Mouse (Mus musculus) ovary, postnatal 10 days (tissue): ENCODE measurements around the gene Atp8b4.

Source experiments
- DNase-seq: peaks from one replicate; pipeline ENCODE4 v3.0.0; 2022; ENCODE audit warnings: low spot score

Gene Atp8b4

GRCm38 (mm10) chr2:126287942-126288341 is 212.5 kb downstream of the Atp8b4 start:
- DNase-seq = no peak

- DNase-seq = no peak
These were observed 214.1 kb downstream of the Atp8b4 start for GRCm38 (mm10) chr2:126286420-126286819.

- DNase-seq = no peak
These were observed 216.4 kb downstream of the Atp8b4 start for GRCm38 (mm10) chr2:126284071-126284470.

GRCm38 (mm10) chr2:126283086-126283485 is 217.4 kb downstream of the Atp8b4 start:
- no peak for DNase-seq

GRCm38 (mm10) chr2:126275511-126275910 is 225.0 kb downstream of the Atp8b4 start:
- no peak for DNase-seq

GRCm38 (mm10) chr2:126274826-126275405 is 225.6 kb downstream of the Atp8b4 start:
- DNase-seq = no peak

- no peak for DNase-seq
These were observed 226.2 kb downstream of the Atp8b4 start for GRCm38 (mm10) chr2:126274311-126274710.
